In genomic region chr17:29514435-29514834, GRCm38 (mm10) we compare ENCODE assay signal across 9 mouse cellular contexts. TPM values are rescaled to one million over a fixed set of nuclear protein-coding genes. Genes with fewer than 3 reads are reported as not detected.
DNase-seq lines count a peak whose midpoint lies in the region; ATAC-seq and TF ChIP-seq lines count a peak whose summit lies in the region.
"Had no signal": no experiment of that assay in that cellular context is flagged by ENCODE, and none has a peak within 500 bp of the region (broad histone marks: within the 10 kb centered on the region; RNA-seq: fewer than 3 reads in every experiment).

No protein-coding gene starts in this region.

- H3K4me1 ChIP-seq in bone marrow, adult 2 months (ENCODE audit: control insufficient read depth, insufficient read depth, low read length) = no peaks in the 10 kb centered on the region; the same call in 1 of the 2 replicates
- 0 out of 2 replicates have a peak, but pooled peaks cover 2% of the 10 kb centered on the region for H3K4me1 ChIP-seq in embryonic facial prominence, embryonic 15.5 days
- H3K4me1 ChIP-seq in heart, postnatal 0 days (ENCODE audit: control insufficient read depth, insufficient read depth) = no peaks in the 10 kb centered on the region
- no peaks in the 10 kb centered on the region for H3K4me1 ChIP-seq in lung, adult 2 months (ENCODE audit: control insufficient read depth, insufficient read depth, low read length)

- no peak for TF ChIP-seq EP300 in heart, postnatal 0 days (IDR thresholded peaks at IDR 0.05; ENCODE audit: low read depth)

- WGBS in bone marrow, adult 2 months = 2% methylated on average over 11 of the region's 11 CpGs
- 2% methylated on average over 11 of the region's 11 CpGs for WGBS in embryonic facial prominence, embryonic 15.5 days
- 2% methylated on average over 11 of the region's 11 CpGs for WGBS in heart, postnatal 0 days
- WGBS in lung, adult 2 months = 2% methylated on average over 11 of the region's 11 CpGs

- 0 out of 2 replicates have a peak overlapping the region, but pooled peaks have one; percentile 11 for H3K4me2 ChIP-seq in embryonic facial prominence, embryonic 15.5 days (replicated peaks)
- H3K4me2 ChIP-seq in heart, postnatal 0 days (ENCODE audit: low read depth, low read length) = no peak overlapping the region

- peak; percentile 72 for TF ChIP-seq CTCF in bone marrow, adult 2 months (IDR thresholded peaks at IDR 0.05; ENCODE audit: control insufficient read depth, insufficient read depth, low read length)
- peak; percentile 93 for TF ChIP-seq CTCF in heart, postnatal 0 days (IDR thresholded peaks at IDR 0.05; ENCODE audit: low read depth)
- peak; percentile 72 for TF ChIP-seq CTCF in lung, adult 2 months (IDR thresholded peaks at IDR 0.05; ENCODE audit: insufficient read depth, low read length)

- peak; percentile 75 to 82 for DNase-seq in CD8-positive naive resting alpha-beta T cell, adult 2 months (ENCODE audit: low read depth in 2 of 2, low spot score in 2 of 2)
- peak; percentile 81 for DNase-seq in heart, postnatal 0 days (ENCODE audit: low spot score)
- DNase-seq in layer of hippocampus, adult 18-20 months (ENCODE audit: low spot score in 2 of 2) = peak; percentile 68 to 92
- DNase-seq in lung, adult 2 months = peak; percentile 78
- DNase-seq in ovary, postnatal 10 days (ENCODE audit: low spot score) = peak; percentile 59
- peak; percentile 79 for DNase-seq in thymus, postnatal 0 days (ENCODE audit: low spot score)

- H3K4me3 ChIP-seq in bone marrow, adult 2 months (replicated peaks; ENCODE audit: control insufficient read depth, low read depth, low read length) = no peak overlapping the region
- no peak overlapping the region for H3K4me3 ChIP-seq in embryonic facial prominence, embryonic 15.5 days (replicated peaks)
- no peak overlapping the region for H3K4me3 ChIP-seq in heart, postnatal 0 days (ENCODE audit: low read depth, low read length)
- H3K4me3 ChIP-seq in lung, adult 2 months (replicated peaks; ENCODE audit: extremely low read depth, low read depth, low read length) = no peak overlapping the region

- H3K36me3 ChIP-seq in embryonic facial prominence, embryonic 15.5 days = no peaks in the 10 kb centered on the region
- no peaks in the 10 kb centered on the region for H3K36me3 ChIP-seq in heart, postnatal 0 days (replicated peaks; ENCODE audit: control insufficient read depth, insufficient read depth, low read length)

- H3K9ac ChIP-seq in embryonic facial prominence, embryonic 15.5 days = no peak overlapping the region
- H3K9ac ChIP-seq in heart, postnatal 0 days (replicated peaks; ENCODE audit: low read depth, low read length) = no peak overlapping the region

- H3K27me3 ChIP-seq in embryonic facial prominence, embryonic 15.5 days = no peaks in the 10 kb centered on the region
- H3K27me3 ChIP-seq in heart, postnatal 0 days (ENCODE audit: control insufficient read depth, insufficient read depth, low read length) = no peaks in the 10 kb centered on the region

- ATAC-seq in embryonic facial prominence, embryonic 15.5 days (ENCODE audit: insufficient number of reproducible peaks, low FRiP score, low TSS enrichment, low read depth) = peak; percentile 26; the same call in 1 of the 2 replicates
- peak; percentile 34; the same call in 1 of the 2 replicates for ATAC-seq in heart, postnatal 0 days (ENCODE audit: insufficient read depth, low read depth)

- H3K9me3 ChIP-seq in embryonic facial prominence, embryonic 15.5 days (replicated peaks) = no peaks in the 10 kb centered on the region
- no peaks in the 10 kb centered on the region for H3K9me3 ChIP-seq in heart, postnatal 0 days (replicated peaks; ENCODE audit: control insufficient read depth, low read length)

- no peak for TF ChIP-seq POLR2A in bone marrow, adult 2 months (IDR thresholded peaks at IDR 0.05; ENCODE audit: borderline replicate concordance, control insufficient read depth, low read depth, low read length)
- TF ChIP-seq POLR2A in lung, adult 2 months (IDR thresholded peaks at IDR 0.05; ENCODE audit: borderline replicate concordance, extremely low read depth, low read depth, low read length) = no peak

- no peak overlapping the region for H3K27ac ChIP-seq in bone marrow, adult 2 months (ENCODE audit: control insufficient read depth, insufficient read depth, low read depth, low read length, poor library complexity)
- no peak overlapping the region for H3K27ac ChIP-seq in embryonic facial prominence, embryonic 15.5 days (replicated peaks)
- no peak overlapping the region for H3K27ac ChIP-seq in heart, postnatal 0 days (ENCODE audit: low read depth)

RNA-seq across cellular contexts. Expression of gene Pim1, which starts 23.9 kb away (rescaled TPM):
- 172 and 208 TPM in 2 replicates for polyA plus RNA-seq in bone marrow, adult 2 months (2011; ENCODE audit: insufficient read depth, insufficient read length, low replicate concordance, missing spikeins)
- polyA plus RNA-seq in embryonic facial prominence, embryonic 15.5 days (2015; fragmentation: Nextera tagmentation; extraction: Ambion mirVana) = 17.8 and 20.0 TPM in 2 replicates
- total RNA-seq in heart, postnatal 0 days (2014; rRNA removed; ENCODE audit: low replicate concordance) = 58.4 and 81.0 TPM in 2 replicates
- polyA plus RNA-seq in heart, postnatal 0 days (2015; fragmentation: Nextera tagmentation; extraction: Ambion mirVana) = 28.6 and 29.2 TPM in 2 replicates
- 1 to 10 TPM; 4.2 to 4.5 TPM for total RNA-seq in layer of hippocampus, adult 18-20 months (2021)
- 35.8 and 48.0 TPM in 2 replicates for polyA plus RNA-seq in lung, adult 2 months (2012; rRNA removed)
- 78.6 and 81.4 TPM in 2 replicates for polyA plus RNA-seq in thymus, postnatal 0 days (2015; fragmentation: Nextera tagmentation; extraction: Ambion mirVana)

RNA-seq across cellular contexts. Expression of gene Gm17657, which starts 35.0 kb away (rescaled TPM):
- 0.65 TPM in 1 of 2 replicates, not detected in the other for polyA plus RNA-seq in bone marrow, adult 2 months (2011; ENCODE audit: insufficient read depth, insufficient read length, low replicate concordance, missing spikeins)
- polyA plus RNA-seq in embryonic facial prominence, embryonic 15.5 days (2015; fragmentation: Nextera tagmentation; extraction: Ambion mirVana) = not detected in 2 replicates
- total RNA-seq in heart, postnatal 0 days (2014; rRNA removed; ENCODE audit: low replicate concordance) = not detected in 2 replicates
- not detected in 2 replicates for polyA plus RNA-seq in heart, postnatal 0 days (2015; fragmentation: Nextera tagmentation; extraction: Ambion mirVana)
- not detected for total RNA-seq in layer of hippocampus, adult 18-20 months (2021)
- polyA plus RNA-seq in lung, adult 2 months (2012; rRNA removed) = not detected in 2 replicates
- polyA plus RNA-seq in thymus, postnatal 0 days (2015; fragmentation: Nextera tagmentation; extraction: Ambion mirVana) = not detected in 2 replicates
- polyA plus RNA-seq: heart, embryonic 14.5 days had no signal

RNA-seq across cellular contexts. Expression of gene Tbc1d22b, which starts 35.1 kb away (rescaled TPM):
- polyA plus RNA-seq in bone marrow, adult 2 months (2011; ENCODE audit: insufficient read depth, insufficient read length, low replicate concordance, missing spikeins) = 4.1 and 9.9 TPM in 2 replicates
- polyA plus RNA-seq in embryonic facial prominence, embryonic 15.5 days (2015; fragmentation: Nextera tagmentation; extraction: Ambion mirVana) = 14.4 and 16.7 TPM in 2 replicates
- 7.0 and 8.0 TPM in 2 replicates for total RNA-seq in heart, postnatal 0 days (2014; rRNA removed; ENCODE audit: low replicate concordance)
- polyA plus RNA-seq in heart, postnatal 0 days (2015; fragmentation: Nextera tagmentation; extraction: Ambion mirVana) = 5.3 and 5.5 TPM in 2 replicates
- total RNA-seq in layer of hippocampus, adult 18-20 months (2021) = 10 to 100 TPM; 37.8 to 41.4 TPM
- 16.5 and 17.7 TPM in 2 replicates for polyA plus RNA-seq in lung, adult 2 months (2012; rRNA removed)
- 10.7 and 13.8 TPM in 2 replicates for polyA plus RNA-seq in thymus, postnatal 0 days (2015; fragmentation: Nextera tagmentation; extraction: Ambion mirVana)

RNA-seq across cellular contexts. Expression of gene Tmem217, which starts 37.8 kb away (rescaled TPM):
- polyA plus RNA-seq in bone marrow, adult 2 months (2011; ENCODE audit: insufficient read depth, insufficient read length, low replicate concordance, missing spikeins) = not detected in 2 replicates
- polyA plus RNA-seq in embryonic facial prominence, embryonic 15.5 days (2015; fragmentation: Nextera tagmentation; extraction: Ambion mirVana) = 0.95 and 1.6 TPM in 2 replicates
- not detected in 2 replicates for total RNA-seq in heart, postnatal 0 days (2014; rRNA removed; ENCODE audit: low replicate concordance)
- 0.23 and 0.45 TPM in 2 replicates for polyA plus RNA-seq in heart, postnatal 0 days (2015; fragmentation: Nextera tagmentation; extraction: Ambion mirVana)
- not detected for total RNA-seq in layer of hippocampus, adult 18-20 months (2021)
- 0.28 TPM in 1 of 2 replicates, not detected in the other for polyA plus RNA-seq in lung, adult 2 months (2012; rRNA removed)
- 0.62 and 1.2 TPM in 2 replicates for polyA plus RNA-seq in thymus, postnatal 0 days (2015; fragmentation: Nextera tagmentation; extraction: Ambion mirVana)
